Mouse (Mus musculus): ENCODE measurements at regions not wholly inside any gene's neighbourhood (a gene's known extent, or its start where the extent isn't known, plus 50 kb on each side); places are given as distances from the start of the nearest gene placed in this dataset.

DNA sequence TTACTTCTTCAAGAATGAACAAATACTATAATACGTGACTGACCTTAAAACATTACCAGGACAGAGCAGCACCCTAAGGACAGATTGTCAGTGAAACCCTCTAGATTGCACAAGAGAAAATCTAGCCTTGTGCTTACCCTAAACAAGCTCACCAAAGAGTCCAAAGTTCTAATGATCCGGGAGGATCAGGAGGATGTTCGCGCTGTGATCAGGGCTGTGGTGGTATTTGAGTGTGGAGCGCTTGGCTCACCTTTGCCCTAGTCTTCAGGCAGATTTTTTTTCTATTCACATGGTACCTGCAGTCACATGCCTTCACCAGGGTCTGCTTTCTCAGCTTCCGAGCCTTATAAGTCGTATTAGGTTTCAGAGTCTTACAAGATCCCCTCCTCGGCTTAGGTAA lies 65.3 kb upstream of the Abcd3 start:
- H3K27me3 ChIP-seq = no peaks in the 10 kb centered on the region
- ATAC-seq (ENCODE audit: insufficient number of reproducible peaks, low FRiP score, low TSS enrichment, low read depth) = no peak
- no peaks in the 10 kb centered on the region for H3K4me1 ChIP-seq
- H3K9ac ChIP-seq = no peak overlapping the region
- no peaks in the 10 kb centered on the region for H3K9me3 ChIP-seq
- 71% methylated on average over 8 of the region's 8 CpGs for WGBS
- no peaks in the 10 kb centered on the region for H3K36me3 ChIP-seq
- H3K27ac ChIP-seq = no peak overlapping the region
- no peak overlapping the region for H3K4me3 ChIP-seq
- H3K4me2 ChIP-seq = no peak overlapping the region

DNA sequence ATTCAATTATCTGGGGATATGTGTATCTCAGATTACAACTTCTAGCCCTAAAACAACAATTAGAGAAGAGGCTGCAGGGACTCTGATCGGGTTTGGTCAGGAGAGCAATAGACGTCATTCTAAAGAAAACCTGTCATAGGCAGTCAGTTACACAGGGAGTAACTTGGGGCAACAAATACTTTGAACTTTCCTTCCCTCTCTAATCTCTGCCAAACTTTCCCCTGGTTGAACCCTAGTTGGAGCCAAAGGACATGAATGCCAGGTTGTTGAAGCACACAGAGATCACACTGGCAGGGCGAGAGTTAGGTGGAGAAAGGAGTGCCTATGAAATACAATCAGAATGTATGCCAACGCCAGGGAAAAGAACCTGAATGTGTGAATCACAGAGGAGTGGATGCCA lies 60.0 kb upstream of the Abcd3 start:
- no peak overlapping the region for H3K4me3 ChIP-seq
- H3K4me2 ChIP-seq = no peak overlapping the region
- H3K27me3 ChIP-seq = no peaks in the 10 kb centered on the region
- H3K27ac ChIP-seq = no peak overlapping the region
- H3K4me1 ChIP-seq = no peaks in the 10 kb centered on the region
- H3K9me3 ChIP-seq = no peaks in the 10 kb centered on the region
- no peak for ATAC-seq (ENCODE audit: insufficient number of reproducible peaks, low FRiP score, low TSS enrichment, low read depth)
- no peak overlapping the region for H3K9ac ChIP-seq
- WGBS = 71% methylated on average over 4 of the region's 4 CpGs
- no peaks in the 10 kb centered on the region for H3K36me3 ChIP-seq

DNA sequence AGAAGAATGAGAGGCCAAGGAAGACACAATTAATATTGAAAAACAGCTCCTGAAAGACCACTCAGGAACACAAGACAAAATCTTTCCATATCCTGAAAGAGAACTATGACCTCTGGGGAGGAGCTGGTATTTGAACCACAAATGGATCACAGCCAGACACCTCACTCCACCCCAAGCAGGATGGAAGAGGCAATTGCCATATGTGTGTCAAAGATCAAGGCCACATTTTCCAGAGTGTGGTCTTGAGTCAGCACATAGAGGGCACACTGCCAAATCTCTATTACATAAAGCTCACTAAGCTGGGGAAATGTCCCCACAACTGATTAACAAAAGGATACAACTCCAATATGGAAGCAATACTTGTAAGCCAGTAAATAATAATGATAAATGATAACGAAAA lies 59.5 kb upstream of the Abcd3 start:
- H3K4me3 ChIP-seq = no peak overlapping the region
- ATAC-seq (ENCODE audit: insufficient number of reproducible peaks, low FRiP score, low TSS enrichment, low read depth) = no peak
- no peak overlapping the region for H3K9ac ChIP-seq
- WGBS = 84% methylated on average over 1 of the region's 1 CpGs
- H3K27ac ChIP-seq = no peak overlapping the region
- H3K4me2 ChIP-seq = no peak overlapping the region
- H3K4me1 ChIP-seq = no peaks in the 10 kb centered on the region
- H3K9me3 ChIP-seq = no peaks in the 10 kb centered on the region
- H3K27me3 ChIP-seq = no peaks in the 10 kb centered on the region
- H3K36me3 ChIP-seq = no peaks in the 10 kb centered on the region

DNA sequence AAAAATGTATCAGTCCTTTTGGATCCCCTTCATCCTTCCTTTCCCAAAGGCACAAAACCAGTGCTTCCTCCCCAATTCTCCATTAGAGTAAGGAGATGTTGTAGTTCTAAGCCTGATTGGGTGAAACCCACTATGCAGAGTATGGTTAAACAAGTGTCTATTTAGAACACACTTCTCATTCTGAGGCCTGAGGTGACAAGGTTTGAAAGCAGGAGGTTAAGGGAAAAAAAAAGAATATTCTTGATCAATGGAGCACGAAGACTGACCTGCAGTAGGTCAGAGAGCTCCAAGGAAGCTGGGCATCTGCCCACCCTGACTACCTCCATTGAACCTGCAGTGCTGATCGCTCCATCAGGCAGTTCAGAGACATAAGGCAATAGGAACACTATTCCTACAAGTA lies 58.5 kb upstream of the Abcd3 start:
- Histone ChIP-seq H3K9me3 (no peaks in the 10 kb centered on the region), H3K9ac (no peak overlapping the region), H3K36me3 (no peaks in the 10 kb centered on the region), H3K27ac (no peak overlapping the region), H3K4me2 (no peak overlapping the region), H3K27me3 (no peaks in the 10 kb centered on the region), H3K4me1 (no peaks in the 10 kb centered on the region), H3K4me3 (no peak overlapping the region)
- ATAC-seq (ENCODE audit: insufficient number of reproducible peaks, low FRiP score, low TSS enrichment, low read depth) = no peak
- 78% methylated on average over 2 of the region's 2 CpGs for WGBS

DNA sequence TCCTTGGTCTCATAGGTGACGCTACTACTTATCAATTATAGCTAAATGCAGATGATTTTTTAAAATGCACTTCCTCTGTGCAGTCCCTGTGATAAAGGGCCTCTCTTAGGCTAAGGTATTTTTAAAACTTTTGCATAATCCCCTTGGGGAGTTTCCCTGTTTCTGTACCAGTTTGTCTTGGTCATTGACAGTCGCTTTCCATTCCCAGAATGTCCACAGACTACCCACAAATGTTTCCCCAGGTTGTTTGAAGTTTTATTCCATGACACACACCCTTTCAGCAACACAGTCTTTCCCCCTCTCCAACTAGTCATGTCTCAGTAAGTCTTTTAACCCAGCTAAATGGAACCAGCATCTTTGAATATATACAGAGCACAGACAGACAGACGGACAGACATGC lies 57.6 kb upstream of the Abcd3 start:
- ATAC-seq (ENCODE audit: insufficient number of reproducible peaks, low FRiP score, low TSS enrichment, low read depth) = no peak
- Histone ChIP-seq H3K4me2 (no peak overlapping the region), H3K9me3 (no peaks in the 10 kb centered on the region), H3K27ac (no peak overlapping the region), H3K9ac (no peak overlapping the region), H3K27me3 (no peaks in the 10 kb centered on the region), H3K4me3 (no peak overlapping the region), H3K4me1 (no peaks in the 10 kb centered on the region), H3K36me3 (no peaks in the 10 kb centered on the region)
- 77% methylated on average over 3 of the region's 3 CpGs for WGBS

DNA sequence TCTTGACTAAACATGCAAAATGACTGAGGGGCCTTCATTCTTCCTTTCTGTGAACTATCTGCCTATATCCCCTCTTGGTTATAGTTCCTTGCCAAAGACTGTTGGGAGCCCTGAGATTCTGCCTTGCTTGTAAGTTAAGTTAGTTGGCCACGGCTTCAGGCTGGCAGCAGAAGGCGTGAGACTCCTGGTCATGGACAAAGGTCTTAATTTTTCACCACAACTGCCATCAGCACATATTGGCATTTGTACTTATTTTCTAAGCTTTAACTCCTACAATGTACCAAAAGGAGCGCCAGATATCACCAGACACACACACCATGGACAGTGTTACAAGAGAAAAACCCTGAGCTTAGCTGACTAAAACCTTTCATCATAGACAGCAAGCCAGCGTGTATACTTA lies 56.7 kb upstream of the Abcd3 start:
- ATAC-seq (ENCODE audit: insufficient number of reproducible peaks, low FRiP score, low TSS enrichment, low read depth) = no peak
- Histone ChIP-seq H3K27ac (no peak overlapping the region), H3K9ac (no peak overlapping the region), H3K4me3 (no peak overlapping the region), H3K27me3 (no peaks in the 10 kb centered on the region), H3K36me3 (no peaks in the 10 kb centered on the region), H3K4me1 (no peaks in the 10 kb centered on the region), H3K9me3 (no peaks in the 10 kb centered on the region), H3K4me2 (no peak overlapping the region)
- WGBS = 82% methylated on average over 4 of the region's 4 CpGs

DNA sequence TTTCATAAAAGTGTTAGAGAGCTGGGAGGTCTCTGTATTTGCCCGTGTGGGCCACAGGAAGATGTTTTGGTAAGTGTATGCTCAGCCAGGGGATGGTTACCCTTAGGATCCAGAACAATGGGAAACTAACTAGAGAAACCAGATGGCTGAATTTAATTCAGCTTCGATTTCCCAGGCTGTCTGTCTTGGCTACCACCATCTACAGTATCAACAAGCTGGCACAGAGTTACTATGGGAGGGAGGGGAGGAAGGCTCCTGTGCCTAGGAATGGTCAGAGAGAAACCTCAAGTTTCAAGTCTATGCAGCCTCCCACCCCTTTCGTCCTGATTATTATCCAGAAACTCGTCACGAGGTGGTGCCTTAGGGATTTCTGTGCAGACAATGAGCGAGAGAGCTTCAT lies 55.6 kb upstream of the Abcd3 start:
- no peaks in the 10 kb centered on the region for H3K36me3 ChIP-seq
- H3K4me2 ChIP-seq = no peak overlapping the region
- no peaks in the 10 kb centered on the region for H3K27me3 ChIP-seq
- 73% methylated on average over 6 of the region's 6 CpGs for WGBS
- ATAC-seq (ENCODE audit: insufficient number of reproducible peaks, low FRiP score, low TSS enrichment, low read depth) = no peak
- H3K9ac ChIP-seq = no peak overlapping the region
- no peaks in the 10 kb centered on the region for H3K9me3 ChIP-seq
- H3K4me1 ChIP-seq = no peaks in the 10 kb centered on the region
- no peak overlapping the region for H3K27ac ChIP-seq
- H3K4me3 ChIP-seq = no peak overlapping the region

DNA sequence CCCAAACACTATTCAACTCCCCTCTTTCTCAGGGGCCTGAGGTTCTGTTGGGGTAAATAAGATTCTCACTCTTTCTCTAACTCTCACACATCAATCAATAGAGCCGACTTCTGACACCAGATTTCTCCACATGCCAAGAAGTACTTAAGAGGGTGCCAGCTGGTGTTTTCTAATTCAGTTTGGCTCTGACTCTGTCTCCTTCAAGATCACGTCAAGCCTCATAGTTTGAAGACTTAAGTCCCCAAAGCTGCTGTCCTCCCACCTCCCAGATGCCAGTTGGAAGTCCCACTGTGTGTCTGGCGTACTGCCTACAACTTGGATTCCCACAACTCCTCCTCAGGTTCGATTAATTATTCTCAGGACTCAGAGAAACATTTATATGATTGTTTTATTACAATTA lies 54.6 kb upstream of the Abcd3 start:
- Histone ChIP-seq H3K9ac (no peak overlapping the region), H3K4me3 (no peak overlapping the region), H3K27me3 (no peaks in the 10 kb centered on the region), H3K4me1 (no peaks in the 10 kb centered on the region), H3K27ac (no peak overlapping the region), H3K36me3 (no peaks in the 10 kb centered on the region), H3K4me2 (no peak overlapping the region), H3K9me3 (no peaks in the 10 kb centered on the region)
- no peak for ATAC-seq (ENCODE audit: insufficient number of reproducible peaks, low FRiP score, low TSS enrichment, low read depth)
- 52% methylated on average over 4 of the region's 4 CpGs for WGBS

DNA sequence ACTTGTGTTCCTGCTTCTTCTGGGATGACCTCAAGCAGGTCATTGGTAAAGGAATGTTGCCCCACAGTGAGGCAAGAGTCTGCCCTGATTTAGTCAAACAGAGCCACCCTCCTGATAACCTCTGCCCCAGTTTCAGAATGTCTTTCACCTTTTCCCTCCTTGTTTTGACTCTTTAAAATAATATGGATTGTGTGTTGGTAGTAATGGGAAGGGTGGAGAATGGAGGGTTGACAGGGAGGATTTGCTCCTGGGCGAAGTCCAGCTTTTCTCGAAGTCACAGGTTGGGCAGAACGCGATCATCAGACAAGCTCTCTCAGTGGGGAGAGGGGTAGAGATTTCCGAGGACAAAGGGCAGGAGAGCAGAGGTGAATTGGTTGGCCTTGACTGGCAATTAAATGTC lies 52.2 kb upstream of the Abcd3 start:
- Histone ChIP-seq H3K27me3 (no peaks in the 10 kb centered on the region), H3K9ac (no peak overlapping the region), H3K27ac (no peak overlapping the region), H3K4me3 (no peak overlapping the region), H3K4me1 (no peaks in the 10 kb centered on the region), H3K36me3 (no peaks in the 10 kb centered on the region), H3K9me3 (no peaks in the 10 kb centered on the region), H3K4me2 (no peak overlapping the region)
- WGBS = 57% methylated on average over 5 of the region's 5 CpGs
- no peak for ATAC-seq (ENCODE audit: insufficient number of reproducible peaks, low FRiP score, low TSS enrichment, low read depth)

DNA sequence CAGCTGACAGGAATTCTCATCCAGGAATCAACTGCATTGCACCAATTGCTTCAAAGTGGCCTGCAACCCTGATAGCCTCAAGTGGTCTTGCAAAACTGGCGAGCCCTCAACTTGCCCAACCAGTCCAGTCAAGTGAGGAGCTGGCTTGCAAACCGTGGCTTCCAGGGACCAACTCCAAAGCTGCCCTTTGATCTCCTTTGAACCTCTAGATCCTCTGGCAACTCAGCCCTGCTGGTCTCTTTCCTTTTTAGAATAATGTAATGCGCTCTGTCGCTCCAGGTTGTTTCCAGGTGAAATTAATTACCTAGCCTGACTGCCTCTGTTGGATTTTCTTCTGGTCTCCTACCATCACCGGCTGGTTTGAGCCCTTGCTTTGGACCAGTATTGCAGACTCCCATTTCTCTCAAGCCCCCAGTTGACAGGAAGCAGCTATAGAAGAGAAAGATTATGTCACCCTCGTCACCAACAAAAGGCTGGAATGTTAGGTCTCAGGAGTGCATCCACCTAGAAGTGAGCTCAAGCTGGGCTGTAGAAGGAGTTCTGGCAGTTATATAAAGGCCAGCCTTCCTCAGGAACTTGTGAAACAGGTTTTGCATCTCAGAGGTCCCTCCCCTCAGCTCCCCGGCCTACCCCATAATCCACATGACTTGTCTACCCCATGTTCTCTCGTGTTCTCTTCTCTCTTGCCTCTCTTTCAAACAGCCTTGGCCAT lies 49.8 kb upstream of the Abcd3 start:
- no peaks in the 10 kb centered on the region for H3K36me3 ChIP-seq
- H3K4me3 ChIP-seq = no peak overlapping the region
- no peak overlapping the region for H3K9ac ChIP-seq
- H3K9me3 ChIP-seq = no peaks in the 10 kb centered on the region
- peak overlapping the region; percentile 6; the same call in 1 of the 2 replicates for H3K27ac ChIP-seq
- 34% methylated on average over 8 of the region's 8 CpGs for WGBS
- ATAC-seq (ENCODE audit: insufficient number of reproducible peaks, low FRiP score, low TSS enrichment, low read depth) = no peak
- H3K4me1 ChIP-seq = no peaks in the 10 kb centered on the region
- H3K4me2 ChIP-seq = no peak overlapping the region
- H3K27me3 ChIP-seq = no peaks in the 10 kb centered on the region

All from limb, embryonic 15.5 days (tissue).